Mouse (Mus musculus): ENCODE measurements around the gene Tspan15.
A peak's percentile ranks its signal among the peaks of the same experiment; 100 is the strongest.

The Tspan15 gene

GRCm38 (mm10) chr10:62186882-62187281 lies 44.2 kb downstream of the Tspan15 start:
- peak; percentile 72 for DNase-seq

GRCm38 (mm10) chr10:62183053-62183452 lies 48.0 kb downstream of the Tspan15 start:
- peak; percentile 91 for DNase-seq

- no peak for DNase-seq
These were observed 48.5 kb downstream of the Tspan15 start for GRCm38 (mm10) chr10:62182471-62183014.

GRCm38 (mm10) chr10:62181701-62182100 lies 49.4 kb downstream of the Tspan15 start:
- no peak for DNase-seq

DNA sequence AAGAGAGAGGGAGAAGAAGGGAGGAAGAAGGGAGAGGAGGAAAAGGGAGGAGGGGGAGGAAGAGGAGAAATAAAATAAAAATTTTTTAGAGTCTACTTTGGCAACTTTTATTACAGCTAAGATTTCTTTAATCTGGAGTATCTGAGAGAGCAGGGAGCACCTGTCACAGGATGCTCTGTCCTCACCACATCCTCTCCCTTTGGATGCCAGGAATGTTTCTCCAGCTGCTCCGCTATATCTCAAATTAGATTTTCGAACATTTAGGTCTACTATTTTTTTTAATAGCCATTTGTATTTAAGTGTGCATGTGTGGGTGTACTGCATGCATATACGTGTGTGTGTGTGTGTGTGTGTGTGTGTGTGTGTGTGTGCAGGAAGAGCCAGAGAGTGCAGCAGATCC lies 51.1 kb downstream of the Tspan15 start:
- DNase-seq, result no peak

DNA sequence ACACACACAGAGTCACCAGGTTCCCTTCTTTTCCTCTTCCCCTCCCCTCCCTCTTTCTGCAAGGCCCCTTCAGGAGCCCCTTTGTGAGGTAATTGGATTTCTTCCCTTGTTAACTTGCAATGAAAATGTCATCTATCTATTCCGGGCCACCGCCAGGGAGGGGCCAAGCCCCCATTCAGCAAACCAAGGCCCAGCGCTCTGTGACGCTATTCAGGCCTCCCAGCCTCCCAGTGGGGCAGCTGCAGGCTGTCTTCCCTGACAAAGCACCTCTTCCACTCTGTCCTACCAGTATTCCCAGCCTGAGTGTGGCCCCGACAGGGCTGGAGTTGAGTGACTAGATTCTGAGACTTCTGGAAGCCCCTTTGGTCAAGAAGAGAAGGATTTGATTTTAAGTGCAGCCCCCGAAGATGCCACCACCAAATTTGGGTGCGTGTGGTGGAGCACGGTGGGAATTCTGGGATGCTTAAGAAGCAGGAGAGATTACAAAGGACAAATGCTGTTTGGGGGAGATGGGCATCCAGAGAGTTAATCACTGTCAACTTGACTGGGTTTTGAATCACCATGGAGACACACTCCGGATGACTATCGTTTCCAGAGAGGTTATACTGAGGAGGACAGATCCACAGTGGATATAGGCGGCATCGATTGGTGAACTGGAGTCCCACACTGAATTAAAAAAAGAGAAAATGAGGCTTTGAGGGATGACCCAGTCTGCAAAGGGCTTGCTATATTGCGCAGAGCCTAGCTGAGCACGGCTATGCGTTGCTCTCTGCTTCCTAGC lies 56.3 kb downstream of the Tspan15 start:
- no peak for DNase-seq

- DNase-seq, result no peak
These were observed 57.1 kb downstream of the Tspan15 start for GRCm38 (mm10) chr10:62173941-62174448.

GRCm38 (mm10) chr10:62172841-62173553 lies 58.1 kb downstream of the Tspan15 start:
- no peak for DNase-seq

DNA sequence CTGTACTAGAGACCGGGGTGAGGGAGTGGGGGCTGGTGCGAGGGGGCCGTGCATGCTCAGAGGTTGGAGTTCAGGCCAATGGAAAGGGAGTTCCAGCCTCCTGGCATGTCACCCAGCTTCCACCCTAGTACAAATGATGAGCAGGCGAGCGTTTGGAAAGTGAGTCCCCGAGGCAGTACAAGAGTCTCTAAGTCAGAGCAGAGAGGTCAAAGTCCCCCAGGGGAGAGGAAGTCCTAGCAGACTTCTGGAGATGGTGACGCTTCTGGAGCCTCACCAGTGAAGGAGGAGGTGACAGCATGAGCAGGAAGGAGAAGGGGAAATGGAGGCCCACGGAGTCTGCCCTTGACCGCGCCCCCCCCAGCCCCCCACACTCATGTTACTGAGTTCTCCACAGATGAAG lies 68.6 kb downstream of the Tspan15 start:
- no peak for DNase-seq

- no peak for DNase-seq
These were observed 81.1 kb downstream of the Tspan15 start for GRCm38 (mm10) chr10:62149929-62150328.

- DNase-seq, result no peak
These were observed 83.4 kb downstream of the Tspan15 start for GRCm38 (mm10) chr10:62147466-62148248.

GRCm38 (mm10) chr10:62145957-62146356 lies 85.1 kb downstream of the Tspan15 start:
- DNase-seq, result no peak

- DNase-seq, result no peak
These were observed 87.2 kb downstream of the Tspan15 start, which contains the start of gene Fam241b for GRCm38 (mm10) chr10:62143820-62144219. TSS of gene Fam241b (minus strand) at chr10:62143920.

DNA sequence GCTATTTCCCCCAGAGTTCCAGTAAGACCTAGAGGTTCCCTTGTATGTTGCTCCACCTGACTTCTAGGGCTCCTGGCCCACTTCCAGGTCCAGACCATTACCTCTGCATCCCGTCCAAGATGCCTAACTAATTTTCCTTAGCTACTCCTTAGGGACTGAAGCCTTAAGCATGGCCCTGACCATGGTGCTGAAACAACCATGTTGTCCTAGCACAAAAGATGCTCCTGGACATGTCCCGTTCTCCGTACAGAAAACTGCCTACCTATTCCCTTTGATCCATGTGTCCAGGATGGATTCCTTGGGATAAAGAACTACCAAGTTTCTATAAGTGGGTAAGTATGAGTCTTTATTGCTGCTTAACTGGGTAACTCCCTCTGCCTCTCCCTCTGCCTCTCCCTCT lies 93.0 kb downstream of the Tspan15 start:
- no peak for DNase-seq

GRCm38 (mm10) chr10:62137150-62137549 lies 93.9 kb downstream of the Tspan15 start:
- DNase-seq, result no peak

- DNase-seq, result no peak
These were observed 95.2 kb downstream of the Tspan15 start for GRCm38 (mm10) chr10:62135696-62136470.
